Mouse (Mus musculus) cerebellum, adult 2 months (tissue): ENCODE measurements at regions not wholly inside any gene's neighbourhood (a gene's known extent, or its start where the extent isn't known, plus 50 kb on each side); places are given as distances from the start of the nearest gene placed in this dataset.

Experiments used
- CTCF ChIP-seq: fragments of 200-500 bp; IDR thresholded peaks from 2 replicates; pipeline ENCODE4 v1.5.1; 2011; ENCODE audit warnings: low read depth, mild to moderate bottlenecking, control low read depth, low read length, moderate library complexity, borderline replicate concordance; ENCODE audit not compliant: insufficient read depth
- POLR2A ChIP-seq: fragments of 200-500 bp; IDR thresholded peaks from 2 replicates; pipeline ENCODE4 v1.6.1; 2011; ENCODE audit warnings: low read length, control low read depth, borderline replicate concordance; ENCODE audit not compliant: insufficient read depth

DNA sequence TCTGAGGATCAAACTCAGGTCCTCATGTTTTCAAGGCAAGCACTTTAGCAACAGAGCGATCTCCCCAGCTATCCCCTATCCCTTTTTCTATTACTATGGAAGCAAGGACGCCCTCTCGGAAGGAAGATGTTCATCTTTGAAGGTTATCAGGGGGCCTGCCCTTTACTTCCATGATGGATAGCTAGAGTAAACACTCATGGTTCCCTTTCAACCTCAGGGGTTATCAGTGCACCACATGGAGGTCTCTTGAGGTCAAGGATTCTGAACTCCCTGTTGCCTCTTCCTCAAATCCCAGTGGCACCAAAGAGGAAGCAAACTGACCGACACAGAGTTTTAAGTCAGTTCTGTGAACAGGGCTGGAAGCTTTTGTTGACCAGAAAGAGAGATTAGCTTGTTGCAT, 59.6 kb upstream of the Cd28 start:
- TF ChIP-seq CTCF (no peak), POLR2A (no peak)
